Mouse (Mus musculus): ENCODE measurements around the gene Rbm46. TPM values are rescaled to one million over a fixed set of nuclear protein-coding genes. Genes with fewer than 3 reads are reported as not detected.

Rbm46 gene
- polyA plus RNA-seq, 1 experiment from 2014 or later, result 1.2 TPM

- Histone ChIP-seq H3K4me3 (ENCODE audit: low read depth, low read length) (no peak overlapping the region), H3K27me3 (ENCODE audit: control insufficient read depth, insufficient read depth, low read length) (no peaks in the 10 kb centered on the region), H3K36me3 (ENCODE audit: control insufficient read depth, insufficient read depth, low read length) (no peaks in the 10 kb centered on the region), H3K9me3 (ENCODE audit: control insufficient read depth, low read length) (no peaks in the 10 kb centered on the region), H3K4me2 (replicated peaks; ENCODE audit: low read depth) (no peak overlapping the region), H3K9ac (ENCODE audit: low read length) (no peak overlapping the region), H3K27ac (replicated peaks) (no peak overlapping the region), H3K4me1 (replicated peaks; ENCODE audit: control insufficient read depth, insufficient read depth) (no peaks in the 10 kb centered on the region)
- ATAC-seq (ENCODE audit: low FRiP score, low TSS enrichment) (no peak), DNase-seq (ENCODE audit: low spot score) (no peak)
- WGBS, result 77% methylated on average over 3 of the region's 3 CpGs
- TF ChIP-seq CTCF (IDR thresholded peaks at IDR 0.05; ENCODE audit: low read depth) (no peak), EP300 (optimal IDR thresholded peaks at IDR 0.05) (no peak)
These were observed 75.8 kb downstream of the Rbm46 start for GRCm38 (mm10) chr3:82800470-82800843.

GRCm38 (mm10) chr3:82799735-82800469 is 76.4 kb downstream of the Rbm46 start:
- no peak overlapping the region for H3K4me2 ChIP-seq (replicated peaks; ENCODE audit: low read depth)
- no peaks in the 10 kb centered on the region for H3K27me3 ChIP-seq (ENCODE audit: control insufficient read depth, insufficient read depth, low read length)
- H3K27ac ChIP-seq (replicated peaks), result no peak overlapping the region
- WGBS, result 83% methylated on average over 4 of the region's 4 CpGs
- no peak overlapping the region for H3K9ac ChIP-seq (ENCODE audit: low read length)
- H3K36me3 ChIP-seq (ENCODE audit: control insufficient read depth, insufficient read depth, low read length), result no peaks in the 10 kb centered on the region
- no peak overlapping the region for H3K4me3 ChIP-seq (ENCODE audit: low read depth, low read length)
- H3K4me1 ChIP-seq (replicated peaks; ENCODE audit: control insufficient read depth, insufficient read depth), result no peaks in the 10 kb centered on the region
- no peak for ATAC-seq (ENCODE audit: low FRiP score, low TSS enrichment)
- TF ChIP-seq EP300 (optimal IDR thresholded peaks at IDR 0.05) (no peak), CTCF (IDR thresholded peaks at IDR 0.05; ENCODE audit: low read depth) (no peak)
- no peak for DNase-seq (ENCODE audit: low spot score)
- no peaks in the 10 kb centered on the region for H3K9me3 ChIP-seq (ENCODE audit: control insufficient read depth, low read length)

- H3K9ac ChIP-seq (ENCODE audit: low read length), result no peak overlapping the region
- H3K27me3 ChIP-seq (ENCODE audit: control insufficient read depth, insufficient read depth, low read length), result no peaks in the 10 kb centered on the region
- no peak for DNase-seq (ENCODE audit: low spot score)
- no peak for TF ChIP-seq EP300 (optimal IDR thresholded peaks at IDR 0.05)
- no peak for TF ChIP-seq CTCF (IDR thresholded peaks at IDR 0.05; ENCODE audit: low read depth)
- no peaks in the 10 kb centered on the region for H3K9me3 ChIP-seq (ENCODE audit: control insufficient read depth, low read length)
- no peak overlapping the region for H3K27ac ChIP-seq (replicated peaks)
- no peak for ATAC-seq (ENCODE audit: low FRiP score, low TSS enrichment)
- H3K36me3 ChIP-seq (ENCODE audit: control insufficient read depth, insufficient read depth, low read length), result no peaks in the 10 kb centered on the region
- no peaks in the 10 kb centered on the region for H3K4me1 ChIP-seq (replicated peaks; ENCODE audit: control insufficient read depth, insufficient read depth)
- no peak overlapping the region for H3K4me3 ChIP-seq (ENCODE audit: low read depth, low read length)
- H3K4me2 ChIP-seq (replicated peaks; ENCODE audit: low read depth), result no peak overlapping the region
- WGBS, result 71% methylated on average over 1 of the region's 1 CpGs
These were observed 82.6 kb downstream of the Rbm46 start for GRCm38 (mm10) chr3:82793656-82794055.

DNA sequence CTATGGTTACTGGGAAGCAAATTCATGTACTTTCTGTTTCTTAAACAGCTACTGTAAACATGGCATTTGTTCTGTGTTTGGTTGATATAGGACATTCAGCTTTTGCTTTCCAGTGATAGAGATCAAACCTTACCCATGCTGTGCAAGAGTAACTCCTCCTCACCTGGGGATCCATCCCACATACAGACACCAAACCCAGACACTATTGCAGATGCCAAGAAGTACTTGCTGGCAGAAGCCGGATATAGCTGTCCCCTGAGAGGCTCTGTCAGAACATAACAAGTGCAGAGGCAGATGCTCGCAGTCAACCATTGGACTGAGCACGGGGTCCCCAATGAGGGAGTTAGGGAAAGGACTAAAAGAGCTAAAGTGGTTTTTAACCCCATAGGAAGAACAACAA is 84.6 kb downstream of the Rbm46 start:
- Histone ChIP-seq H3K36me3 (ENCODE audit: control insufficient read depth, insufficient read depth, low read length) (no peaks in the 10 kb centered on the region), H3K4me3 (ENCODE audit: low read depth, low read length) (no peak overlapping the region), H3K4me1 (replicated peaks; ENCODE audit: control insufficient read depth, insufficient read depth) (no peaks in the 10 kb centered on the region), H3K4me2 (replicated peaks; ENCODE audit: low read depth) (no peak overlapping the region), H3K27ac (replicated peaks) (no peak overlapping the region), H3K27me3 (ENCODE audit: control insufficient read depth, insufficient read depth, low read length) (no peaks in the 10 kb centered on the region), H3K9ac (ENCODE audit: low read length) (no peak overlapping the region), H3K9me3 (ENCODE audit: control insufficient read depth, low read length) (no peaks in the 10 kb centered on the region)
- DNase-seq (ENCODE audit: low spot score) (no peak), ATAC-seq (ENCODE audit: low FRiP score, low TSS enrichment) (no peak)
- WGBS, result 86% methylated on average over 3 of the region's 3 CpGs
- TF ChIP-seq EP300 (optimal IDR thresholded peaks at IDR 0.05), result no peak
- no peak for TF ChIP-seq CTCF (IDR thresholded peaks at IDR 0.05; ENCODE audit: low read depth)

Other genes starting within 250 kb of the Rbm46 start
- 0.02 and 0.05 TPM in 2 replicates for gene Lrat, start 27.5 kb upstream of the Rbm46 start, polyA plus RNA-seq (2015; fragmentation: Nextera tagmentation; extraction: Ambion mirVana)
- 4.6 and 11.2 TPM in 2 replicates for gene Fgg, start 131.2 kb upstream of the Rbm46 start, polyA plus RNA-seq (2015; fragmentation: Nextera tagmentation; extraction: Ambion mirVana)
- gene Fga, start 149.6 kb upstream of the Rbm46 start, polyA plus RNA-seq (2015; fragmentation: Nextera tagmentation; extraction: Ambion mirVana), result 3.9 and 10.0 TPM in 2 replicates
- gene Fgb, start 173.4 kb upstream of the Rbm46 start, polyA plus RNA-seq (2015; fragmentation: Nextera tagmentation; extraction: Ambion mirVana), result 2.8 and 6.1 TPM in 2 replicates
- gene Plrg1, start 179.0 kb upstream of the Rbm46 start, polyA plus RNA-seq (2015; fragmentation: Nextera tagmentation; extraction: Ambion mirVana), result 43.7 and 44.6 TPM in 2 replicates